ENCODE assay signal across 8 mouse cellular contexts in the genomic region with DNA sequence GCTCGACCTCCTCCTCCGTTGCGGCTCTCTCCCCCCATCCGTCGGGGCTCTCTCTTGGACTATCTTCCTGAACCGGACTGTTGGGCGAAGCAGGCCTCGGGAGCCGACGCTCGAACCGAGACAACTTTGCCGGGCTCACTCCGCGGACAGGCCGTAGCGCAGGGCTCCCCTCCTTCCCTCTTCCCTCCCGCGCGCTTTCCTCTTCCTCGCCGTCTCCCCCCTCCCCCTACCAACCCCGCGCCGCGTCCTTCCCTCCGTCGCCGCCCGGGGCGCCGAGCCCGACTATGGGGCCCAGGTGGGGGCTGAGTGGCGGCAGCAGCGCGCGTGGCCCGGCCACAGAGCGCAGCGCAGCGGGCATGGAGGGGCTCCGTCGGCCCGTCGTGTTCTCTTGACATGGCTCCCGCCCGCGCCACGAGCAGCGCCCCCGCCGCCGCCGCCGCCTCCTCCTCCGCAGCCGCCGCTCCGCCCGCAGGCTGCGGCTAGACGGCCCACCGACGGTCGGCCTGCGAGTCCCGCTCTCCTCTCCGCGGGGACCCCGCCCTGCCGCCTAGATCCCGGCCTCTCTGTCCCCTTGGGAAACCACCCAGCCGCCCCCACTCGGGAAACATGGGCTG. TPM values are rescaled to one million over a fixed set of nuclear protein-coding genes. Genes with fewer than 3 reads are reported as not detected.
DNase-seq lines count a peak whose midpoint lies in the region; ATAC-seq and TF ChIP-seq lines count a peak whose summit lies in the region.

A gene (plus strand): TSS at position 350 of the 614 bp plus-strand sequence.

- H3K27ac ChIP-seq in heart, embryonic 13.5 days (replicated peaks), result peak within 1 kb of the TSS; percentile 100
- peak within 1 kb of the TSS; percentile 93 for H3K27ac ChIP-seq in layer of hippocampus, adult 2 months
- peak within 1 kb of the TSS; percentile 100 for H3K27ac ChIP-seq in lung, embryonic 14.5 days (ENCODE audit: low read depth)

- no peaks in the 10 kb centered on the region for H3K9me3 ChIP-seq in erythroblast, embryonic 14.5 days (ENCODE audit: control insufficient read depth, low read length)
- no peaks in the 10 kb centered on the region for H3K9me3 ChIP-seq in heart, embryonic 13.5 days
- no peaks in the 10 kb centered on the region for H3K9me3 ChIP-seq in lung, embryonic 14.5 days (ENCODE audit: low read depth, low read length)

- H3K27me3 ChIP-seq in erythroblast, embryonic 14.5 days (ENCODE audit: control insufficient read depth), result no peaks in the 10 kb centered on the region; the same call in 1 of the 2 replicates
- H3K27me3 ChIP-seq in heart, embryonic 13.5 days (replicated peaks), result no peaks in the 10 kb centered on the region
- no peaks in the 10 kb centered on the region for H3K27me3 ChIP-seq in lung, embryonic 14.5 days (ENCODE audit: insufficient read depth, low read length)

- H3K4me3 ChIP-seq in erythroblast, embryonic 14.5 days (replicated peaks), result peak within 1 kb of the TSS; percentile 79
- peak within 1 kb of the TSS; percentile 99 for H3K4me3 ChIP-seq in heart, embryonic 13.5 days
- peak within 1 kb of the TSS; percentile 92 for H3K4me3 ChIP-seq in layer of hippocampus, adult 2 months
- H3K4me3 ChIP-seq in lung, embryonic 14.5 days (ENCODE audit: low read depth, low read length), result peak within 1 kb of the TSS; percentile 98

- H3K4me2 ChIP-seq in heart, embryonic 13.5 days, result peak within 1 kb of the TSS; percentile 98
- peak within 1 kb of the TSS; percentile 91 for H3K4me2 ChIP-seq in lung, embryonic 14.5 days

- TF ChIP-seq CTCF in layer of hippocampus, adult 2 months (conservative IDR thresholded peaks at IDR 0.05), result peak; percentile 55
- TF ChIP-seq CTCF in lung, embryonic 14.5 days (IDR thresholded peaks at IDR 0.05; ENCODE audit: low read depth), result peak; percentile 22; the same call in 1 of the 2 replicates

- H3K36me3 ChIP-seq in erythroblast, embryonic 14.5 days (ENCODE audit: control insufficient read depth), result peaks cover 37% of the 10 kb centered on the region
- peaks cover 17% of the 10 kb centered on the region for H3K36me3 ChIP-seq in heart, embryonic 13.5 days
- H3K36me3 ChIP-seq in lung, embryonic 14.5 days (ENCODE audit: insufficient read depth), result peaks cover 17% of the 10 kb centered on the region

- peak; percentile 55 for ATAC-seq in heart, embryonic 13.5 days (ENCODE audit: extremely low read depth, insufficient number of reproducible peaks, low FRiP score, low TSS enrichment)
- ATAC-seq in lung, embryonic 14.5 days (ENCODE audit: insufficient read depth), result peak; percentile 54

- peak; percentile 58 to 61 for DNase-seq in adrenal gland, adult 18-20 months (ENCODE audit: low spot score in 2 of 2)
- DNase-seq in adrenal gland, adult (ENCODE audit: inconsistent age in 2 of 2, low spot score in 1 of 2), result no peak
- DNase-seq in adrenal gland, postnatal 14 days, result peak; percentile 80
- DNase-seq in layer of hippocampus, adult 2 months (ENCODE audit: low spot score in 2 of 2), result peak in 1 of 2 experiments; percentile 40
- peak; percentile 68 for DNase-seq in lung, embryonic 14.5 days
- peak; percentile 48 for DNase-seq in ovary, postnatal 14 days (ENCODE audit: low spot score)

- peak within 1 kb of the TSS; percentile 99 for H3K9ac ChIP-seq in heart, embryonic 13.5 days
- peak within 1 kb of the TSS; percentile 98 for H3K9ac ChIP-seq in lung, embryonic 14.5 days

- H3K4me1 ChIP-seq in erythroblast, embryonic 14.5 days (ENCODE audit: control insufficient read depth), result peaks cover 28% of the 10 kb centered on the region
- H3K4me1 ChIP-seq in heart, embryonic 13.5 days, result peaks cover 32% of the 10 kb centered on the region
- no peaks in the 10 kb centered on the region for H3K4me1 ChIP-seq in lung, embryonic 14.5 days (ENCODE audit: insufficient read depth)

- under 1% methylated on average over 52 of the region's 74 CpGs for WGBS in heart, embryonic 13.5 days
- under 1% methylated on average over 69 of the region's 74 CpGs for WGBS in lung, embryonic 14.5 days

RNA-seq across cellular contexts. Expression of the gene that starts here (rescaled TPM):
- 100 to 1,000 TPM; 173 to 246 TPM for total RNA-seq in adrenal gland, adult 18-20 months (2021)
- total RNA-seq in adrenal gland, postnatal 14 days (2021), result 168 and 171 TPM in 2 replicates
- 5.3 and 6.0 TPM in 2 replicates for polyA plus RNA-seq in erythroblast, embryonic 14.5 days (2012)
- 8.5 and 10.5 TPM in 2 replicates for polyA plus RNA-seq in heart, embryonic 13.5 days (2015; fragmentation: Nextera tagmentation; extraction: Ambion mirVana)
- total RNA-seq in layer of hippocampus, adult 2 months (2021), result 100 to 1,000 TPM; 161 to 169 TPM
- polyA plus RNA-seq in lung, embryonic 14.5 days (2014; fragmentation: Nextera tagmentation; extraction: Ambion mirVana), result 26.9 and 32.5 TPM in 2 replicates

Comparison
In these comparisons a context has a peak if more than half of its experiments do, and no peak if none do; other contexts are left out.
1. DNase-seq: peak in adrenal gland, adult 18-20 months (2 of 2), adrenal gland, postnatal 14 days (single experiment), lung, embryonic 14.5 days (single experiment) and ovary, postnatal 14 days (single experiment); none in adrenal gland, adult (0 of 2).
2. Peak in every context shown above with its lines, with median percentiles within 50 percentile points of each other: H3K4me3 ChIP-seq and H3K27ac ChIP-seq.